Mouse (Mus musculus): ENCODE data around the gene Gm13271. TPM values are rescaled to one million over a fixed set of nuclear protein-coding genes. Genes with fewer than 3 reads are reported as not detected.
"Not testable (repeated sequence)": the region's sequence is repeated elsewhere in the genome, so short reads cannot be mapped to it uniquely, and the experiment has no call there.

Gm13271 gene
- total RNA-seq, 2 experiments from 2014 or later, result not detected

DNA sequence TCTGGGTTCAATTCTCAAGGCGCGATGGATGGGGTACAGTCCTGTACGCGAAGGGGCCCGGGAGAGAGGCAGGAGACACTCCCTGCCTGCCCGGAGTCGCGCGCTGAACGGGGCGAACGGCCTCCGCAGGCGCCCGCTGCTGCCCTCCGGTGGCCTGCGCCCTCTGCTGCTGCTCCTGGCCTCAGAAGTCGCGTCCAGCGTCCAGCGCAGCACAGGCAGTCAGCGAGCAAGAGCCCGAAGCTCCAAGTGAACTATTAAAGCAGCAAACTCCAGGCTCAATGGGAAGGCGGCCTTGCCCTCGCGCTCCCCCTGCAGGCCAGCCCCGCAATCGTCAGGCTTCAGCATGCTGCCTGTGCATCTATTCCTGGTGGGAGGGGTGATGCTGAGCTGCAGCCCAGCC, 5.8 kb downstream of the Gm13271 start:
- DNase-seq, result peak; percentile 81

GRCm38 (mm10) chr4:88761776-88762175, 7.1 kb downstream of the Gm13271 start:
- peak; percentile 63 for DNase-seq

DNA sequence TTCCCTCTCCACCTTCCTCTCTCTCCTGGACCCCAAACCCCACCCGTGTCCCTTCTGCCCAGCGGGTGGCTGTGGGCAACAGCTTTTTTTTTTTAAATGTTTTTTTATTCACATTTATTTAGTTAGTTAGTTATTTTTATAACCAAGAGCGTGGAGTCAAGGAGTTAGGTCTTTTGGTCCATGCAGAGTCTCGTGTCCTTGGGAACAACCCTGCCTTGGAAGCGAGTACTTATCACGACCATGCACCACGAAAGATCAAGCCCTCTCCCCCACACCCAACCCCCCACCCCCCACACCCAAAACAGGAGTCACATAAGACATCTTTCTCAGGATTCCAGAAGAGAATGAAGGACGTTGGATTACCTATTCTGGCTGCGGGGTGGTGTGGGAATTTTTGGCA, 7.7 kb downstream of the Gm13271 start:
- DNase-seq, result not testable (repeated sequence)

- DNase-seq, result peak; percentile 61
Measured at GRCm38 (mm10) chr4:88763384-88764018, 8.8 kb downstream of the Gm13271 start.

DNA sequence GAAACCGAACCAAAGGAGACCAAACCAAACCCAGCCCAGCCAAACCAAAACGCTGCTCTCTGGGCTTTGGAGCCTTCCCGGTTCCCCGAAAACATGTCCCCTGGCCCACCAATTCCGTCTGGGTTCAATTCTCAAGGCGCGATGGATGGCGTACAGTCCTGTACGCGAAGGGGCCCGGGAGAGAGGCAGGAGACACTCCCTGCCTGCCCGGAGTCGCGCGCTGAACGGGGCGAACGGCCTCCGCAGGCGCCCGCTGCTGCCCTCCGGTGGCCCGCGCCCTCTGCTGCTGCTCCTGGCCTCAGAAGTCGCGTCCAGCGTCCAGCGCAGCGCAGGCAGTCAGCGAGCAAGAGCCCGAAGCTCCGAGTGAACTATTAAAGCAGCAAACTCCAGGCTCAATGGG, 18.9 kb downstream of the Gm13271 start, which contains the start of gene Gm13290:
Gm13290 (plus strand) TSS at position 301 of the 400 bp plus-strand sequence.
- DNase-seq, result not testable (repeated sequence)

GRCm38 (mm10) chr4:88776622-88777021, 22.0 kb downstream of the Gm13271 start, which contains the start of gene Gm13289:
Gm13289 (plus strand) TSS chr4:88776922.
- DNase-seq, result not testable (repeated sequence)

DNA sequence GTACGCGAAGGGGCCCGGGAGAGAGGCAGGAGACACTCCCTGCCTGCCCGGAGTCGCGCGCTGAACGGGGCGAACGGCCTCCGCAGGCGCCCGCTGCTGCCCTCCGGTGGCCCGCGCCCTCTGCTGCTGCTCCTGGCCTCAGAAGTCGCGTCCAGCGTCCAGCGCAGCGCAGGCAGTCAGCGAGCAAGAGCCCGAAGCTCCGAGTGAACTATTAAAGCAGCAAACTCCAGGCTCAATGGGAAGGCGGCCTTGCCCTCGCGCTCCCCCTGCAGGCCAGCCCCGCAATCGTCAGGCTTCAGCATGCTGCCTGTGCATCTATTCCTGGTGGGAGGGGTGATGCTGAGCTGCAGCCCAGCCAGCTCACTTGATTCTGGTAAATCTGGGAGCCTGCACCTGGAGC, 24.9 kb downstream of the Gm13271 start, which contains the start of gene Gm13272:
Gm13272 (plus strand) TSS at position 301 of the 400 bp plus-strand sequence.
- not testable (repeated sequence) for DNase-seq

DNA sequence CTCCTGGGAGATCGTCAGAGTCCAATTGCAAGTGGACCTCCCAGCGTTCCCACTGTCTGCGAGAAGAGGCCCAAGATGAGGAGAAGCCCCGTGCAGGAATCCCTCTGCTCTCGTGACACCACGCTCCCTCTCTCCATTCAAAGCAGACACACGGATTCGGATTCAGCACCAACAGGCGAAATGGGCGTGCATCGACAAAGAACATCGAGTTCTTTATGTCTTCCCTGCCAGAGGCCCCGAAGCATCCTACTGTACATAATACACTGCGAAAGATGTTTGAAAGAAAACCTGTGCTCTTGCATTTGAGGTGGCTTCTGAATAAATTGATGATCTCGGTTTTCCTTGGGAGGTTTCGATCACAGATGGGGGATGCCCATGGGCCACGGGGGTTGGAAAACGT, 25.7 kb downstream of the Gm13271 start:
- not testable (repeated sequence) for DNase-seq

- not testable (repeated sequence) for DNase-seq
Measured at GRCm38 (mm10) chr4:88781831-88782230, 27.2 kb downstream of the Gm13271 start, which contains the start of gene Ifnz. Ifnz (plus strand) TSS chr4:88782131.

DNA sequence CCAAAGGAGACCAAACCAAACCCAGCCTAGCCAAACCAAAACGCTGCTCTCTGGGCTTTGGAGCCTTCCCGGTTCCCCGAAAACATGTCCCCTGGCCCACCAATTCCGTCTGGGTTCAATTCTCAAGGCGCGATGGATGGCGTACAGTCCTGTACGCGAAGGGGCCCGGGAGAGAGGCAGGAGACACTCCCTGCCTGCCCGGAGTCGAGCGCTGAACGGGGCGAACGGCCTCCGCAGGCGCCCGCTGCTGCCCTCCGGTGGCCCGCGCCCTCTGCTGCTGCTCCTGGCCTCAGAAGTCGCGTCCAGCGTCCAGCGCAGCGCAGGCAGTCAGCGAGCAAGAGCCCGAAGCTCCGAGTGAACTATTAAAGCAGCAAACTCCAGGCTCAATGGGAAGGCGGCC, 27.7 kb downstream of the Gm13271 start:
- peak; percentile 16 for DNase-seq

DNA sequence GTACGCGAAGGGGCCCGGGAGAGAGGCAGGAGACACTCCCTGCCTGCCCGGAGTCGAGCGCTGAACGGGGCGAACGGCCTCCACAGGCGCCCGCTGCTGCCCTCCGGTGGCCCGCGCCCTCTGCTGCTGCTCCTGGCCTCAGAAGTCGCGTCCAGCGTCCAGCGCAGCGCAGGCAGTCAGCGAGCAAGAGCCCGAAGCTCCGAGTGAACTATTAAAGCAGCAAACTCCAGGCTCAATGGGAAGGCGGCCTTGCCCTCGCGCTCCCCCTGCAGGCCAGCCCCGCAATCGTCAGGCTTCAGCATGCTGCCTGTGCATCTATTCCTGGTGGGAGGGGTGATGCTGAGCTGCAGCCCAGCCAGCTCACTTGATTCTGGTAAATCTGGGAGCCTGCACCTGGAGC, 30.7 kb downstream of the Gm13271 start, which contains the start of gene Gm13276:
Gm13276 (plus strand) TSS at position 301 of the 400 bp plus-strand sequence.
- not testable (repeated sequence) for DNase-seq

- peak; percentile 75 for DNase-seq
Measured at GRCm38 (mm10) chr4:88788402-88788801, 33.7 kb downstream of the Gm13271 start, which contains the start of gene Gm13277. Gm13277 (plus strand) TSS chr4:88788632.

GRCm38 (mm10) chr4:88791250-88791649, 36.6 kb downstream of the Gm13271 start, which contains the start of gene Gm13278:
Gm13278 (plus strand) TSS chr4:88791550.
- DNase-seq, result not testable (repeated sequence)

- peak; percentile 29 for DNase-seq
Measured at GRCm38 (mm10) chr4:88793936-88794675, 39.4 kb downstream of the Gm13271 start, which contains the start of gene Gm13275. Gm13275 (plus strand) TSS chr4:88794487.

- not testable (repeated sequence) for DNase-seq
Measured at GRCm38 (mm10) chr4:88797097-88797496, 42.4 kb downstream of the Gm13271 start, which contains the start of gene Gm13279. Gm13279 (plus strand) TSS chr4:88797397.

DNA sequence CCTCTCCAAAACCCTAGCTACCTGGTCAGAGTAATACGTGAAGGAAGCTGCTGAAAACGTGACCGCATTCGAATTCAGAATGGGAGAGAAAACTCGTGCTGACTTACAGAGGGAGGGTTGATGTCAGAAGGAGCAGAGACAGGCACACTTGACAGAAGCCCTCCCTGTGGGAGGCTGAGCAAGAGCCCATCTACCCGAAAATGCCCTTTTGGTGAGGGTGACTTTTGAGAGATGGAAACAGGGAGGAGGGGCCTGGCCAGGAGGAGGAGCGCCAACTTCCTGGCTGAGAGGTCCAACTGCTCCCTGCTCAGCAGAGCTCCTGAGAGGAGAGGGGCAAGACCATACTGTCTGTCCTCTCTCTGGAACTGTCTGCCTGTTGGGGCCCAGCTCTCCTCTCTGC, 44.7 kb downstream of the Gm13271 start, which contains the start of gene Gm13285:
Gm13285 (plus strand) TSS at position 301 of the 400 bp plus-strand sequence.
- DNase-seq, result not testable (repeated sequence)

GRCm38 (mm10) chr4:88802954-88803353, 48.3 kb downstream of the Gm13271 start, which contains the start of gene Gm13287:
Gm13287 (plus strand) TSS chr4:88803254.
- DNase-seq, result not testable (repeated sequence)

Other genes starting within 250 kb of the Gm13271 start
- gene Ifnb1, start 232.1 kb upstream of the Gm13271 start, total RNA-seq (2021), result not detected
- not detected for gene Ifna15, start 196.6 kb upstream of the Gm13271 start, total RNA-seq (2021)
- not detected for gene Ifna14, start 183.1 kb upstream of the Gm13271 start, total RNA-seq (2021)
- not detected for gene Ifna9, start 162.5 kb upstream of the Gm13271 start, total RNA-seq (2021)
- gene Ifna12, start 151.5 kb upstream of the Gm13271 start, total RNA-seq (2021), result not detected
- gene C87499, start 120.5 kb upstream of the Gm13271 start, total RNA-seq (2021), result not detected
- gene Ifna13, start 110.4 kb upstream of the Gm13271 start, total RNA-seq (2021), result not detected
- gene Ifna16, start 77.9 kb upstream of the Gm13271 start, total RNA-seq (2021), result not detected
- not detected for gene Ifna2, start 71.0 kb upstream of the Gm13271 start, total RNA-seq (2021)
- not detected for gene Ifnab, start 63.5 kb upstream of the Gm13271 start, total RNA-seq (2021)
- 1 to 10 TPM in 1 of 2 experiments, under 1 TPM in 1; 0.60 to 1.2 TPM for gene Gm26566, start 33.1 kb upstream of the Gm13271 start, total RNA-seq (2021)
- 10 to 100 TPM; 74.5 to 81.4 TPM for gene Klhl9, start 32.4 kb upstream of the Gm13271 start, total RNA-seq (2021)
- under 1 TPM in 1 of 2 experiments, not detected in 1; 0.24 TPM for gene Gm13283, start 5.3 kb downstream of the Gm13271 start, total RNA-seq (2021)
- gene Gm13290, start 19.0 kb downstream of the Gm13271 start, total RNA-seq (2021), result not detected
- gene Gm13289, start 22.1 kb downstream of the Gm13271 start, total RNA-seq (2021), result not detected
- gene Gm13272, start 25.0 kb downstream of the Gm13271 start, total RNA-seq (2021), result not detected
- gene Ifnz, start 27.3 kb downstream of the Gm13271 start, total RNA-seq (2021), result not detected
- gene Gm13276, start 30.8 kb downstream of the Gm13271 start, total RNA-seq (2021), result not detected
- gene Gm13277, start 33.8 kb downstream of the Gm13271 start, total RNA-seq (2021), result not detected
- not detected for gene Gm13278, start 36.7 kb downstream of the Gm13271 start, total RNA-seq (2021)
- gene Gm13275, start 39.6 kb downstream of the Gm13271 start, total RNA-seq (2021), result not detected
- not detected for gene Gm13279, start 42.5 kb downstream of the Gm13271 start, total RNA-seq (2021)
- under 1 TPM in 1 of 2 experiments, not detected in 1; 0.21 TPM for gene Gm13285, start 44.8 kb downstream of the Gm13271 start, total RNA-seq (2021)
- gene Gm13287, start 48.4 kb downstream of the Gm13271 start, total RNA-seq (2021), result not detected
- gene Gm13288, start 50.7 kb downstream of the Gm13271 start, total RNA-seq (2021), result not detected
- not detected for gene Ifna7, start 61.4 kb downstream of the Gm13271 start, total RNA-seq (2021)
- not detected for gene Ifna11, start 65.1 kb downstream of the Gm13271 start, total RNA-seq (2021)
- gene Ifna6, start 72.5 kb downstream of the Gm13271 start, total RNA-seq (2021), result not detected
- gene Ifna5, start 80.7 kb downstream of the Gm13271 start, total RNA-seq (2021), result not detected
- not detected for gene Ifna4, start 87.0 kb downstream of the Gm13271 start, total RNA-seq (2021)
- gene Ifna1, start 95.2 kb downstream of the Gm13271 start, total RNA-seq (2021), result not detected
- not detected for gene Ifne, start 125.3 kb downstream of the Gm13271 start, total RNA-seq (2021)